Mouse (Mus musculus) hindlimb bud, embryonic 11.5 days (tissue): ENCODE data around the gene 1700129C05Rik.

Experiments
- DNase-seq: peaks from one replicate; pipeline ENCODE4 v3.0.0-alpha.2; 2012; ENCODE audit warnings: low read depth, low spot score; ENCODE audit errors: extremely low spot score

1700129C05Rik gene

GRCm38 (mm10) chr14:59142793-59143192, at the start of gene 1700129C05Rik:
Gene 1700129C05Rik, minus strand, starts transcription at chr14:59142893.
- no peak for DNase-seq

- no peak for DNase-seq
These were observed 43.4 kb upstream of the 1700129C05Rik start for GRCm38 (mm10) chr14:59186121-59186520.

GRCm38 (mm10) chr14:59185514-59185913, 42.8 kb upstream of the 1700129C05Rik start:
- no peak for DNase-seq

- no peak for DNase-seq
These were observed 40.0 kb upstream of the 1700129C05Rik start for GRCm38 (mm10) chr14:59182732-59183131.

- no peak for DNase-seq
These were observed 36.0 kb upstream of the 1700129C05Rik start, which contains the start of gene Gm5142 for GRCm38 (mm10) chr14:59178649-59179048. Gene Gm5142, minus strand, starts transcription at chr14:59178749.

- no peak for DNase-seq
These were observed 14.5 kb upstream of the 1700129C05Rik start for GRCm38 (mm10) chr14:59157016-59157698.

GRCm38 (mm10) chr14:59155589-59155988, 12.9 kb upstream of the 1700129C05Rik start:
- no peak for DNase-seq

GRCm38 (mm10) chr14:59114281-59114680, 28.4 kb downstream of the 1700129C05Rik start:
- peak; percentile 31 for DNase-seq

GRCm38 (mm10) chr14:59104006-59104605, 38.6 kb downstream of the 1700129C05Rik start:
- DNase-seq = no peak

GRCm38 (mm10) chr14:59093601-59094000, 49.1 kb downstream of the 1700129C05Rik start:
- DNase-seq = no peak

GRCm38 (mm10) chr14:59084396-59084795, 58.3 kb downstream of the 1700129C05Rik start:
- no peak for DNase-seq
